Mouse (Mus musculus) kidney, postnatal 25 days (tissue): ENCODE measurements at regions not wholly inside any gene's neighbourhood (a gene's known extent, or its start where the extent isn't known, plus 50 kb on each side); places are given as distances from the start of the nearest gene placed in this dataset.
A peak's percentile ranks its signal among the peaks of the same experiment; 100 is the strongest.

ENCODE experiments used
- DNase-seq, 2 experiments: peaks; one replicate each; pipeline ENCODE4 v3.0.0; 2021; ENCODE audit warnings: mixed read lengths in 2 of 2

DNA sequence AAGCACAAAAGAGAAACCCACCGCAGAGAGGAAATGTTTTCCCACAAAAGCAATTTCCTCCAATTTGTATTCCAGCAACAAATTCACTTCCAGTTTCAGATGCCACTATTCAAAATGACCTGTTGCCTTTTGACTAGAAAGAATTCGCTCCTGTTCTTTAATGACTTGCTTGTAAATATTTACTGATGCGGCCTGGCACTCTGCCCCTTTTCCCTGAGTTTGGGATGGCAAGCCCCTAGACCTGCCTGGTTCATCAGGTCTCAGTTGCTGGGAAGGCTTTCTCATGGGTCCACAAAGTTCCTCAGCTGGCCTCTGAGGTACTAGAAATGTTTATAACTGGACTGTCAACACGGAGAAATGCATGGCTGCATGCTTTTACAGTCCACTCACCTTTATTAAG, 161.7 kb upstream of the Phactr1 start:
- peak in 1 of 2 experiments; percentile 13 for DNase-seq

DNA sequence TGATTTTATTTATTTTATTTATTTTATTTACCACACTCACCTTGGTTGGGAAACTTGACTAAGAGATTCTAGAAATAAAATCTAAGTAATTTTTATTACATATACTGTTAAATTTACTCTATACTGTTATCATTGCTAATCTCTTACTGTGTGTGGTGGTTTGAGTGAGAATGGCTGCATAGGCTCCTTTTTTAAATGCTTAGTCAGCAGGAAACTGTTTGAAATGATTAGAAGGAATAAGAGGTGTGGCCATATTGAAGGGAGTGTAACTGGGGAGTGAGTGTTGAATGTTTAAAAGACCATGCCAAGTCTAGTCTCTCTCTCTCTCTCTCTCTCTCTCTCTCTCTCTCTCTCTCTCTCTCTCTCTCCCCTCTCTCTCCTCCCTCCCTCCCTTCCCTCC, 157.9 kb upstream of the Phactr1 start:
- DNase-seq, result no peak

DNA sequence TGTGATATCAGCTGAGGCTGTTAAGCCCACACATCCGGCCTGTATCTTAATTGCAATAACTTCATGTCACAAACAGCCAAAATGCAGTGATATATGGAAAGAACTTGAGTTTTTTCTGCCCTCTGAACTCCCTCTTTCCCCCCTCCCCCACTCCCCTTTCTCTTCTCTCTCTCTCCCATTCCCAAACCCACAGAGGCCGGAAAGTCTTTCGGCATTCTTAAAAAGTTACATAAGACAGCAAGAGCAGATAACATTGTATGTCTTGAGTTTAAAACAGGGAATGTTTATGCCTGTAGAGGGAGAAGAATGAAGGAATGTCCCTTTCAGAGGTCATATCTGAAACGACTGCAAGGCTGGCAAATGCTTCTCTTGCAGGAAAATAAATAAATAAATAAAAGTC, 154.3 kb upstream of the Phactr1 start:
- DNase-seq, result no peak

DNA sequence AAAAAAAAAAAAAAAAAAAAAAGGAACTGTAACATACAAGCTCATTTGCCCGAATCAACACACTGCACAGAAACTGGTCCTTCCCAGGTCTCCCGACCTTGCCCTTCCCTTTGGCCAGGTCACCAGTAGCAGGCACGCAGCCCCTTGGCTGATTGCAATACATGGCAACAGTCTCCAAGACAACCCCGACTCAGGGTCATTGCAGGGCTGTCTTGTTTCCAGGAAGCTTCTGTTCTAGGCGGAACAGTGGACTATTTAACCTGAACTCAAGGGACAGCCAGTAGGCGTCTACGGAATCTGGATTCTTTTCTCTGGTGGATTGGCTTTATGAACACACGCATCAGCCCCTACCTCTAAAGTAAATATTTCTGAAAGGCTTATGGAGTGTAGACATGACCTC, 153.5 kb upstream of the Phactr1 start:
- peak; percentile 58 to 85 for DNase-seq

DNA sequence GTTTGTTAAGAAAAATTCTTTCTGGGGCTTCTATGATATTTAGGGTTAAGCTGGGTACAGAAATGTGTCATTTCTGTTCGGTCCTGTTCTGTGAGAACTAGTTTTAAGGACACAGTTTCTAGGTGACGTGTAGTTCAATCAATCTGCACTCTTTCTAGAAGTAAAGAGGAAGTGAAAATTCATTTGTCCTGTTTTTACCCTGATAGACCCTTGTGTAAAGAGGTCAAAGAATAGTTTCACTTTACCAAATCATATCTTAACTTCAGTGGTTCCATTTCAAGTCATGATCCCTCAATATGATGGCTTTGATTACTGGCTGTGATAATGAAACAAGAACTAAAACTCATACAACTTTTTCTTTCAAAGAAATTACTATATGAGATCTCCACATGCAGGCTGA, 152.3 kb upstream of the Phactr1 start:
- no peak for DNase-seq

DNA sequence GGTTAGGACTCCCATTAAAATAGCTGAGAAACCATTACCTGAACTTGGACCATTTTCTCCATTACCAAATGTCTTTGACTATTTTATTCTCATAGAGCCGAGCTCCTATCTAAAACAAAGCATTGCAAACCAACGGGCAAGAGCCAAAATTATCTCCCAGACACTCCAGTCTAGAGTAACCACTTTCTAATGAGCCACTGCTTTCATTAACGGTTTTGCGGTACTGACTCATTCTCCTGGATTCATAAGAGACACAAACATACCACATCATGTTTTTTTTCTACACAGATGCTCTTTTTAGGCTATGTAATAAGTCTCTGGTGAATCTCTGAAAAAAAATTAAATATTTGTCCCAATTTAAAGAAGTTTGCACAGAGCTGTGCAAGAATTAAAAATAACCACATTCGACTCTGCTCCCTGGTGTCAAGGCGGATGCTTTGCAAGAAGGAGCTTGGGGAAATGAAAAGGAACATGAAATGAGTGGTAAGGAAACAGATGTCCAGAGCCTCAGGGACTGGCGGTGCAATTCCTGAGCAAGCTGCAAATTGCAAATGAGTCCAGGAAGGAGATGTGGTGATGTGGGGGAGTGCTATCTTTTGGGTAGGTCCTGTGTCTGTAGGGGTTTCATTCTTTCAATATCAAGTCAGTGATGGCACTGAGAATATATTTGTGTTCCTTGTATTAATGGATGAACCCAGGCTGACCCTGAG, 143.8 kb upstream of the Phactr1 start:
- no peak for DNase-seq

DNA sequence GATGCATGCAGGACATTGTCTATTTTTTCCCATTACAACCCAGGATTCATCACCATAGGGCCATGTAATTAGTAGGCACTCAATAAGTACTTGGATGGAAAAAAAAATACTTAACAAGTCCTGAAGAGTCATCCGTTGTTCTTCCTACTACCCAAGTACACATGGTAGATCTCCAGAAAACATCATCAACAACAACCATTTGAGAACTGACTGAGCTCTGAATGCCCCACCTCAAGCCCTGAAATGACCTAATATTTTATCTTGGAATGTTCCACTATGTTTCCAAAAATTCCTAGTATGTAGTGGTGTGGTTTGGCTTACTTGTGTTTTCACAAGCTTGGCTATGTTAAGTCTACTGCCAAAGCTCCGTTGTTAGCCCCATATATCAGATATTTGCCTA, 142.4 kb upstream of the Phactr1 start:
- no peak for DNase-seq

DNA sequence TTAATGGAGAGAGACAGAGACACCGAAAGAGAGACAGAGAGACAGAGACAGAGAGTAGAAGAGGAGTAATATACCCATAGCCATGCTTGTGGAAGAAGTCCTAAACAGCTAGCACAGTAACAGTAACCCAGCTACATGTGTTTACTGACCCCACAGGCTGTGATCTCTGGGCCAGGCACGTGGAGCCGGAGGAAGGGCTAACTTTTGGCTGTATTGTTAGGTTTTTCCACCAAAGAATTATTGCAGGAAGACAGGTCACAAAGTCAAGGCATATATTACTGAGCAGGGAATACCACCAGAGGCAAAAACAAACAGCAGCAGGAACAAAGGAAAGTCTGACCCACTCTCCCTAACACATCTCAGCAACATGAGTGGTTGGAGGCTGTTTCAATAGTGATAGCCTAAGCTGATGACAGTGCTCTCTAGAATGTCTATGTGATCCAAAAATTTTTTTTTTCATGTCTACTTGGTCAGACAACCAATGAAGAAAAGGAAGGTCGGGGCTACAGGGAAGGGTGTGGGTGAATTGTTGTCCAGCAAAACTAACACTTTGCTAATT, 135.8 kb upstream of the Phactr1 start:
- peak; percentile 28 to 53 for DNase-seq

DNA sequence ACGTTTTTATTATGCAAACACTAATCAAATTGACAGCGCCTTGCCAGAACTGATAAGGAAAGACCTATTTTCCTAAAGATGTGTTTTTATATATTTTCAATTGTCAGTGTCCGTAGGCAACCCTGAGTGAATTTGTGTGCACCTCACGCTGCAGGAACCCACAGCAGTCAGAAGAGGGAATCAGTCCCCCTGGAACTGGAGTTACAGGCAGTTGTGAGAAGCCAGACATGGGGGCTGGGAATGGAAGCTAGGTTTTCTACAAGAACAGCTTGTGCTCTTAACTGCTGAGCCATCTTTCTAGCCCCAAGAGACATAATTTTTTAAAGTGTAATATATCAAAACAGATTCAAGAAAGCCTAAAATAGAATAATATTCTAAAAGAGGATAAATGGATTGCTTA, 134.0 kb upstream of the Phactr1 start:
- DNase-seq, result no peak

DNA sequence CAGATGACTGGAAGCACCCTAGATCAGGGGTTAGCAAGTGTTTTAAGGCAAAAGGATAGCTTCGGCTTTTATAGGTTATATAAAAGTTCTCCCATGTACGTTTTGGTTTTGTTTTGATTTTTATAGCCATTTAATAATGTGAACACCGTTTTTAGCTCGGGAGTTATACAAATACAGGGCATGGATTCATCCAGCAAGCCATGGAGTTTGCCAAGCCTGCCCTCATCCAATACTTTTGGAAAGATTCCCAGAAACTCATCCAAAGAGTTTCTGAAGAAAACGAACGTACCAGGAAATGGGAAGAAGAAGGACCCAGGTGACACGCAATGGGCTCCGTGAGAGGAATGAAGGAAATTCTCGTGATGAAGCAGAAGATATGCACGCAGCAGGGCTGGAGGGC, 133.6 kb upstream of the Phactr1 start:
- DNase-seq, result no peak

DNA sequence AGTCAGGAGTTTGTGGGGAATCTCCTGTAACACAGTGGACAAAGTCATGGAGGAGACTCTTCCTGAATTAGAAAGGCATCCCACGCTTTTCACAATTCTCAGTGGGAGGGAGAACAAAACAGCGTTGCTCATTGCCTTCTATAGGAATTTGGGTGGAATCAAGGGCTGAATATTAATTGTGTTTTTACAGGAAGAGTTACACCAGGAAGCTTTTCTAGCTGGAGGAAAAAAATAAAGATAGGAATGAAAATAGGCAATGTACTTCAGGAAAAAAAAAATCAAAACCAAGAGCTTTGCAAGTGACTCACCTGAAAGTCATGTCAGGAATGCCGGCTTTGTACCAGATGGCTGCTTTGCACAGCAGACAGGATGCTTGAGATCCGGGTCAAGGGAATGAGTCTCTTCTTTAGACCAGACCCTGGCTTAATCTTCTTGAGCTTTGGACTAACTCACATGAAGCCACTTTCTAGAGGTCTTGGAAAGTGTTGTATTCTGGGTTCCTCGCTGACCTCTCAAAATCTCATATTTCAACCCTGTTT, 131.3 kb upstream of the Phactr1 start:
- peak; percentile 43 to 51 for DNase-seq

DNA sequence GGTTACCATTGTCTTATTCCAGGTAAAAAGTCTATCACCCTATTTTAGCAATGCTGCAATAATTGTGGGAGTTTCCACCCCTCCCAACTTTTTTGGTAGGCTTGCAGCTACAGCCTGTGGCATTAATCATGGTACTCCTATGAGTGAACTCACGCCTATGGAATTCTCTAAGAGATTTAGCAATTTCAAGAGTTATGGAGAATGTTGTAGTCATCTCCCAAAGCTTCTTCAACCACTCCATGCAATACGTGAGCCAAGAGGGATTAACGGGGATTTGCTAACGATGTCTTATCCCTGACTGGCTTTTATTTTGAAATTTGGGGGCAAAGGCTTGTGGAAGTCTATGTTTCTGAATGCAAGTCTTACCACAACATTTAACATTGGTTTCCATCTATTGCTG, 125.5 kb upstream of the Phactr1 start:
- DNase-seq, result no peak

DNA sequence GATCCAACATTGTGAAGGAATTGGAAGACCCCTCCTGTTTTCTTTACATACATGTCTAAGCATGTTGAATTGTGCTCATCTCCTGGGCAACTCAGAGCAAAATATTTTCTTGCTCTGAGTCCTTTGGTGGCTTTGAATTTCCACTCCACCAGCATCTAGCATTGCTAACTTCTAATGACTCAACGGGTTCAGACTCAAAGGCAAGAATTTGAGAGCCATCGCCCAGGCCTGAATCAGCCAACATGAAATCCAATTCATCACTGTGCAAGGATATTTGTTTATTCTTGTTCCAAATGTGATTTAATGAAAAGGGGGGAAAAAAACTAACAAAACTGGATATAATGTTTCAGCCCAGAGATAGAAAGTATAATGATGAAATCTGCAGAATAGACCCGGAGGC, 121.9 kb upstream of the Phactr1 start:
- DNase-seq, result no peak

DNA sequence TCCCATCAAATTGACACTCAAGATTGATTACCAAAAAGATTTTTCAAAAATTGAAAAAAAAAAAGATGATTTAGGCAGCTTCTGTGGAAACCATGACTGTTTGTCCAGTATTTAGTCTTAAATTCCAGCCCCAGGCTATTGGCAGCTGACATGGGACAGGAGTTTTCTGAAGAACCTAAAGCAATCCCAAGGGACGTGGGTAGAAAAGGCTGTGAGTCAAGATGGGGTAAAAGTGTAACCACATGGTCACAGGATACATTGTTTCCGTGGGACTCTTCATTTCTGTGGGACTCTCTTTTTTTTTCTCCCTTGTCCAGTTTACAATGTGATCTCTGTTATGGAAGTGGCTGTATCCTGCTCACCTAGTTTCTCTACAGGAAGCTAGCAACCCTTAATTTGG, 119.0 kb upstream of the Phactr1 start:
- no peak for DNase-seq

DNA sequence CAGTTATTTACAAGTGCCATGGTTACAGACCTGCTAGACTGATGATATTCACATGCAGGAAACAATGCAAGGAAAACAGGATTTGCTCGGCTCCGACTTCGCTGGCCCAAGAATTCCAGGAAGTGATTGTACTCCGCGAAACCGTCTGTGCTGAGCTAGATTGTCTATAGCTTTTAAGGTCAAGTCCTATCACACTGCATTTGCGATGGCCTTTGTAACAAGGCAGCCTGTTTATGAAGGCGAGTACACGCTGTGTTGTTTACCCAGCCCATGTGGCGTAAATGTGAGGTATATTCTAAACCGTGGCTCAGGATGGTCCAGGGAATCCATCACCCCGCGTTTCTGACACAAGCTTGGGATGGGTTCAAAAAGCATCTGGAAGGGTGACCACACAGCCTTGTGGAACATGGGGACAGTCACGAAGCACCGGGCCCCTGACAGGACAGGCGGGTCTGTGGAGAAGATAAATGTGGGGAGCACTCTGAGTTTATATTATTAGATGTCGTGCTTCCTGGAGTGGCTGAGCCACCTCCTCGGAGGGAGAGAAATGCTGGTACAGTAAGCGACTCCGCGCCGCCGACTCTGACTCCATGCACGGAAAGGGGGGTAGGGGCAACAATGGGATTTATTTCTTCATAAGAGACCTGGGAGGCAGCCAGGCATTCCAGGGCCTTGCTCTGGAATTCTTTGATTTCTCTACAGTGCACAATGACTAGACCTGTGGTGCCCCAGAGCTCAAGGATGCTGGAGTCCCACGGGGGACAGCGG, 114.9 kb upstream of the Phactr1 start:
- DNase-seq, result peak; percentile 42 to 61

DNA sequence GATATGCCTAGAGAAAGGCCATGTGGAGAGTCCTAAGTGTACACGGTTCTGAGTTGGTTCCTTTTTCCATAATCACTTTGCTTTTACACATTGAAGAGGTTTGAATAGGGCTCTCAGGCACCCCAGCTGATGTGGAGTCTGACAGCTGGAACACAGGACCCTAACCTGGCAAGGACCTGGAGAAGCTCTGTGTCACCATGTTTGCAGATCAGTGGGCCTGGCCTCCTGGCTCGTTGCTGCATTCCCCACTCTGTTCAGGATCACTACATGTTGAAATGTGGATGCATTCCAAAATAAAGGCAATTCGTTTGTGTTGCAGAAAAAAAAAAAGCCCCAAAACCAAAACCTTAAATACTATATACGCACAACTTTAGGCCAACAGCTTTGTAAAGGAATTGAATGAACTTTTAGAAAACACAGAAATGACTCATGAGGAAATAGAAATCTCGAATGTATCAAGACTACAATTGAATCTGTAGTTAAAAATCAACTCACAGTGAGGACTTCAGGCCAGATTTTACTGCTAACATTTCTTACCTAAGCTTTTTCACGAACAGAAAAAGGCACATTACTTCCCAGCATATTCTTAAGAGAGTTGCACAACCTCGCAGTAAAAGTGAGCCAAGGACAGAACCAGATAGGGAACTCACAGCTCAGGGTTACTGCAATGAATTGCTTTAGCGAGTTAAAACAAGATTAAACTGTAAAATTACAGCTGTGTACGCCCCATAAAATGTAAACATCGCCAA, 109.6 kb upstream of the Phactr1 start:
- peak; percentile 29 to 56 for DNase-seq

DNA sequence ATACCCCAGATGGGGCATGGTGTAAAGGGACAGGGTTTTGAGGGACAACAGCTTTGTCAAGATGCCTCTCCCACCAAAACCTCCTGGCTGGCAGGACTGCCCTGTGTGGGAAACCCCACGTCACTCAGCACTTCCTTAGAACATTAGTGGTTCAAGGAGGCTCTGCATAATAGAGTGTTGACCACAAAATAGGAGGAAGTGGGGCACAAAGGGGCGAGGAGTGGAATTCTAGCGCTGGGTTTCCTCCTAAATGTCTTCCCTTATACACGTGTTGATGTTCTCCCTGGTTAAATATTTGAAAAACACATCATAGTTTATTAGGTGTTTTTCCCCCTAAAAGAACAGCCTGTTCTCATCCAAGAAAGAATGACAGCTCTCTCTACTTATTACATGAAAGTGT, 106.2 kb upstream of the Phactr1 start:
- DNase-seq, result no peak

DNA sequence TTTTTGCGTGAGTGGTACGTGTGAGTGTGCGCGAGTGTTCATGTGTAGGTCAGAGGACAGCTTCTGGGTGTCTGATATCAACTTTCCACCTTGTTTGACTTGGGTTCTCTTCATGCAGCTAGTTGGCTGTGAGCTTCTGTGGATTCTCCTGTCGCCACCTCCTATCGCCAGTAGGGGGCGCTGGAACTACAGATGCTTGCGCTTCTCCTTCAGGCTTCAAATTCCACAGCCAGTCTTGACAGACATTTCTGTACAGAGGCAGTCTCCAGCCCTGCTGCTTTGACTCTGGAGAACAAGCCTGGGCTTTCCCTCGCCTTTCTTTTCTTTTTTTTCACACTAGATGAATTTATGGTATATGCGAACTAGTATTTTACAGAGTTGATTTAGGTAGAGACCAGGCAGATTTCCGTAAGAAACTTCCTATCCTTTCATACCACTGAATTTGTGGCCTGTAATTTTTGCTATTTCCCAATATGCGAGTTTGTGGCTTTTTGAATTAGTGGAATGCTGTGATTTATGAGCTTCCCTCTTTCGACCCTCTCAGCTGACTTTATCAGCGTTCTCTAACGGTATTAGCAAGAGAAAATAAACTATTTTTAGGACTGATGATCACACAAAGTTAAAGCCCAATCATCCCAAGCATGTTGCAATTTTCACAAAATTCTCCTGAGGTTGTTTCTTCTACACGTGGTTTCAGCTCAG, 104.5 kb upstream of the Phactr1 start:
- peak; percentile 81 to 89 for DNase-seq

DNA sequence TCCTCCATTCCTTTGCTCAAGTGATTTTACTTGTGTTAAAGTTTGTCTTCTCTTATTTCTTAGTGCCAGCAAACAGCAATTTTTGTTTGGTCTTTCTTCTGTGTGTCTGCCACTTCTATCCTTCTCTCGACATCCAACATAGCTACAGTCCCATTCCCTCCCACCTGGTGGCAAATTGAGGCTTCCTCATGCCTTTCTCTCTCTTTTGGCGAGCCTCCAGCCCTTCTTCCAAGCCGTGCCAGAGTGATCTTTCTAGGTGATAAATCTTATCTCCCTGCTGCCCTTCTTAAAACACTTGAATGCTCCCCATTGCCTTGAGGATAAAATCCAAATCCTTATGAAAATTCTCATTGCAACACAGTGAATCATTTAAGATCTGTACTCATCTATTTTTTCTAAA, 101.0 kb upstream of the Phactr1 start:
- DNase-seq, result peak in 1 of 2 experiments; percentile 17

DNA sequence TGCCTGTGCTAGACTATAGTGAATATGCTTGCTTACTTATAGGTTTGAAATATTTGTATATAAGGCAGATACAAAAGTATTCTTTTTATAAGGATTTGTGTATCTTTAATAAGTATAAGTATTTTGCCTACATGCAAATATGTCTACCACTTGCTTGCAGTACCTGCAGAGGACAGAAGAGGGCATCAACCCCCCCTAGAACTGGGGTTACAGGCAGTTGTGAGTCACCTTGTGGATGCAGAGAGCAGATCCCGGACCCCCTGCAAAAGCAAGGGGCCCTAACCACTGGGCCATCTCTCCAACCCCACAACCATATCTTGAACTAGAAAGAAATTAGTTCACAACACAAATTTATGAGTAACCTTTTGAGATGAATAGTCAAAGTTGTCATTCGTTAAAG, 91.3 kb upstream of the Phactr1 start:
- no peak for DNase-seq

DNA sequence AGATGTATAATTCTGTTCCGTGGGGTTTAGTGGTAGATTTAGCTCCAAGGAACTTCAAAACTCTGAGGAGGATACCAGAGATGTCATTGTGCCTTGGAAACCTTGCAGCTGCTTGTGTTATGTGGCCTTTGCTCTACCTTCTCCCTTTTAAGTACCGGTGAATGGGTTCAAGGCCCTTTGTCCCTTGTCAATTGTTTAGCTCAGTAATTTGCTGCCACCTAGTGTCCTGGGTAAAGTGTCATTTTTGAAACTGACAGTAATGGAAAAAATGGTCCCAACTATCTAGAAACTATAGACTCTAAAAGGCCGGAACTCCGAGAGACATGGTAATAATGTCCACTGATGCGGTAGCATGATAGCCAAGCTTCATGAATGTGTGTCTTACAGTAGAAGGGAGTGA, 90.8 kb upstream of the Phactr1 start:
- peak in 1 of 2 experiments; percentile 34 for DNase-seq

DNA sequence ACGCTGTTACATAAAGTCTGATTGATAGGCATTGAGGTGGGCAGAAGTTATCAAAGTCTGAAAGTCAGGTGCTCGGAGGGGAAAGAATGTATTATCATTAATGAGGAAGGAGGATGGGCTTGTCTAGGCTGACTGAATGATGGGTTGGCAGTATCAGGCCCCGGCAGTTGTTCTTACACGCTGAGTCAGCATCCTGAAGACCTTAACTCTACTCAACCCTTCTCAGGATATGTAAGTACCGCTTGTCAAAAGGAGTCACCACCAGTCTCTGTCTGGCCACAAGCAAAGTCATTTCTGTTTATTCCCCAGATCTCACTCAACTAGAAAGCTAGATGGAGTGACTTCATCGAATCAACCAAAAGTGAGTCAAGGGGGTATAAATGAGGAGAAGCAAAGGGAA, 90.0 kb upstream of the Phactr1 start:
- DNase-seq, result no peak

DNA sequence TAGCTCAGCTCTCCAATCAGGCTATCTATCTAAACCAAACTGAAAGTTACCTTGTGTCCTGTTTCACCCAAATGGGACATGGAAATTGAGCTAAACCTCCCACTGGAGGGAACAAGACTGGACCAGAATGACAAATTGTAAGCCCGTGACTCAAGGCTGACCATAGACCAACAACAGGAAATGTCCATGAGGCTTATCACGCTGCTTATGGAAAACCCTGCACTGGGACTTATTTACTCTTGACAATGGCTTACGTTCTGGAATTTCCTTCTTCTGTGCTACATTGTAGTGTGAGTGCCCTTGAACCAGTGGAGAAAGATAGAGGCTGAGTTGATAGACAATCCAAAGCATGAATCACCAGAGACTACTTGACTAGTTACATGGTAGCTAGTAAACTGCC, 87.5 kb upstream of the Phactr1 start:
- DNase-seq, result no peak
